Mouse (Mus musculus) liver, postnatal 0 days (tissue): Measurements from ENCODE around the gene Spag7.

Source experiments
- CTCF ChIP-seq: sonication (generic); IDR thresholded peaks from 2 replicates; pipeline ENCODE4 v1.5.1; 2016; ENCODE audit warnings: antibody characterized with exemption, low read depth
- EP300 ChIP-seq: IDR thresholded peaks from 2 replicates; pipeline ENCODE4 v1.6.1; 2016; ENCODE audit warnings: antibody characterized with exemption, low read depth, mild to moderate bottlenecking

- no peak for TF ChIP-seq CTCF
- no peak for TF ChIP-seq EP300
Measured at GRCm38 (mm10) chr11:70635601-70636000, 33.6 kb downstream of the Spag7 start.
